Mouse (Mus musculus) stomach, postnatal 0 days (tissue): ENCODE measurements at regions not wholly inside any gene's neighbourhood (a gene's known extent, or its start where the extent isn't known, plus 50 kb on each side); places are given as distances from the start of the nearest gene placed in this dataset.

Experiments
- CTCF ChIP-seq: IDR thresholded peaks from 2 replicates; pipeline ENCODE4 v1.5.1; 2016; ENCODE audit warnings: antibody characterized with exemption, low read depth, mild to moderate bottlenecking, moderate library complexity
- EP300 ChIP-seq: optimal IDR thresholded peaks from 2 replicates; pipeline ENCODE3; 2016; ENCODE audit warnings: antibody characterized with exemption

DNA sequence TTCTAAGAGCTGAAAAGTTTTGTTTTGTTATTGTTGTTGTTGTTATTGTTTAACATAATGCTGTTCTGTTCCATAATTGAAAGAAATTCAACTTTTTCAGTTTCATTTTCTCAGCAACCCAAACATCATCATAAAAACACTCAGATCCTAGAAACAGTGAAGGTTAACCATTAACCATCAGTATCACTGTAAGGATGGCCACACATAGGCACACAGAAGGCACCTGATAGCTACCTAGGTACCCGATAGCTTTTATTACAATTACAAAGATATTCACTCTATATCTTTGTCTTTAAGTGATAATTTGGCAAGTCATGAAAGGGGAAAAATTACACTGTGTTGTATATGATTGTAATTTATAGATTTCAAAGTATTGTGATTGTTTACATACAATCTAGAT, 75.1 kb upstream of the Anapc15-ps start:
- no peak for TF ChIP-seq EP300
- TF ChIP-seq CTCF: no peak
